Mouse (Mus musculus) ES-E14 (cell line): Measurements from ENCODE around the gene Rarb. TPM values are rescaled to one million over a fixed set of nuclear protein-coding genes. Genes with fewer than 3 reads are reported as not detected.

Source experiments
- DNase-seq: peaks from one replicate; pipeline ENCODE4 v3.0.0-alpha.2; 2013; ENCODE audit warnings: low read depth, low spot score
- H3K27ac ChIP-seq: 2 replicates; pipeline ENCODE4 v1.5.1; 2012; ENCODE audit warnings: low read depth, mild to moderate bottlenecking, low read length, moderate library complexity, mixed read lengths; ENCODE audit not compliant: poor library complexity, insufficient read depth, severe bottlenecking
- H3K36me3 ChIP-seq: 2 replicates; pipeline ENCODE4 v1.6.1; 2012; ENCODE audit warnings: mild to moderate bottlenecking, low read length, moderate library complexity, mixed read lengths; ENCODE audit not compliant: control insufficient read depth, poor library complexity, insufficient read depth, severe bottlenecking
- H3K4me1 ChIP-seq, 2 experiments: fragments of 150-350 bp in 1 of 2; sonication (generic) in 1 of 2; 2 replicates each; pipeline ENCODE4 v1.6.1; 2012; ENCODE audit warnings: low read length in 2 of 2, mild to moderate bottlenecking in 1 of 2, mixed read lengths in 1 of 2; ENCODE audit not compliant: control insufficient read depth in 2 of 2, insufficient read depth in 2 of 2, poor library complexity in 1 of 2
- H3K4me3 ChIP-seq, 2 experiments: fragments of 150-350 bp in 1 of 2; sonication (generic) in 1 of 2; 2 replicates each; pipeline ENCODE4 v1.5.1; 2012; ENCODE audit warnings: low read length in 2 of 2, low read depth in 1 of 2, mild to moderate bottlenecking in 1 of 2, mixed read lengths in 1 of 2; ENCODE audit not compliant: insufficient read depth in 1 of 2, poor library complexity in 1 of 2, severe bottlenecking in 1 of 2
- H3K9ac ChIP-seq: 2 replicates; pipeline ENCODE4 v1.6.1; 2012; ENCODE audit warnings: low read depth, mild to moderate bottlenecking, low read length, mixed read lengths; ENCODE audit not compliant: poor library complexity, insufficient read depth, severe bottlenecking
- H3K9me3 ChIP-seq: fragments of 150-350 bp; sonication (generic); 2 replicates; pipeline ENCODE4 v1.6.1; 2012; ENCODE audit warnings: low read depth, mild to moderate bottlenecking, low read length; ENCODE audit not compliant: control insufficient read depth, insufficient read depth
- CHD2 ChIP-seq: IDR thresholded peaks from 2 replicates; pipeline ENCODE4 v1.6.1; 2014; ENCODE audit warnings: mild to moderate bottlenecking, low read depth, low read length, inconsistent platforms
- HCFC1 ChIP-seq: IDR thresholded peaks from 2 replicates; pipeline ENCODE4 v1.6.1; 2012; ENCODE audit warnings: low read length, inconsistent platforms, borderline replicate concordance; ENCODE audit not compliant: insufficient read depth
- MAFK ChIP-seq: IDR thresholded peaks from 2 replicates; pipeline ENCODE4 v1.6.1; 2014; ENCODE audit warnings: mild to moderate bottlenecking, low read depth, low read length, inconsistent platforms; ENCODE audit not compliant: insufficient read depth
- ZC3H11A ChIP-seq: IDR thresholded peaks from 2 replicates; pipeline ENCODE4 v1.6.1; 2012; ENCODE audit warnings: low read depth, mild to moderate bottlenecking, inconsistent platforms, low read length, borderline replicate concordance
- ZNF384 ChIP-seq: IDR thresholded peaks from 2 replicates; pipeline ENCODE4 v1.6.1; 2012; ENCODE audit warnings: low read depth, low read length, inconsistent platforms
- in situ Hi-C, 2 experiments: fragments of 600-800 bp; cut with MboI; formaldehyde crosslinking; loops; one replicate each; pipeline ENCODE4 v1.15.1; 2025; ENCODE audit warnings: low sequenced_read_pairs in 2 of 2, inconsistent platforms in 1 of 2; ENCODE audit not compliant: unreplicated experiment in 2 of 2
- total RNA-seq: library from RNA; depleted of rRNA; stranded (reverse); fragments of 300-350 nt; gene quantifications from 2 replicates; pipeline ENCODE4 v1.2.3, GENCODE M21; 2012

Rarb gene
- total RNA-seq, 1 experiment: 1.2 TPM

DNA sequence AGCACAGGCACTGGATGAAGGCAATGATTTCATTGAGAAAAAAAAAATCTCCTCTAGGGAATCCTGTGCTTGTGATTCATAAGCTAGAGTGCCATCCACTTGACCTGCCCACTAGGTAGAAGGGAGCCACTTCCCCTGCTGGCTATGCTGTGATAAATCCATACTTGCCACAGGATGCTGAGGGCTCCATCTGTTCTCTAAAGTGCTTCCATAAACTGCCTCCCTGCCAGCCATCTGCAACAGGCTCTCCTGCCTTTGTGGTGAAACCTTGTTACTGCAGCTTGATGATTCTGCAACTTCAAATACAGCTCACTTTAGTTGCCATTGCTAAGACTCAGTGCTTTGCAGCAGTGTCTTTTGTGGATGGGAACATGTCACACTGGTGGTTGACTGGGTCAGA is 213.5 kb downstream of the Rarb start:
- in situ Hi-C loops: no loop called here
- no peak for DNase-seq
- no peak for TF ChIP-seq MAFK
- TF ChIP-seq CHD2: no peak
- no peak for TF ChIP-seq HCFC1
- TF ChIP-seq ZC3H11A: no peak
- no peak for TF ChIP-seq ZNF384
- Histone ChIP-seq H3K4me3 (no peak overlapping the region), H3K36me3 (no peaks in the 10 kb centered on the region), H3K9ac (no peak overlapping the region), H3K27ac (no peak overlapping the region), H3K9me3 (no peaks in the 10 kb centered on the region), H3K4me1 (no peaks in the 10 kb centered on the region)

DNA sequence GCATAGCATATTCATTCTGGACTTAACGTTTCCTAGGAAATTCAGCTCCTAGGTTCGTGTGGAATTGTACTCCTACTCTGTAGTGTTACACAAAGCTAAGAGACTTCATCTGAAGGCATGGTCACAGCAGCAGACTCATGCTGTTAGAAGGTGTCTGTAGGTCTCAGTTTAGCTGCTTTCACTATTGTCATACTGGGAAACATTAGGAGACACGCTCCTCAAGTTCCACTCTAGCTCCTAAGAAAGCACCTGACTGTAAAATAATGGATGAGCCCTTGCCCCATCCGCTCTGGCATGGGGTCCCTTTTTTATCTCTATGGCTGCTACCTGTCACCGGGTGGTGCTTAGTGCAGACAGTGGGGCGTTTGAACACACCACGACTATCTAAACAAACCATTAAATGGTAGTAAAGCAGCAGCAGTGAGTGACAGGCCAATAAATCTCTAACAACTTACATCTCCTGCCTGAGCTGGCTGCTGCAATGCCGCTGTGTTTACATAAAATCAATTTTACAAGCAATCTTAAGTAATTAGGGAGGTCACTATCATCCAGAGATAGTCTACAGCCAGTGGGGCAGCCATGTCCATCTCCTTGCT is 214.4 kb downstream of the Rarb start:
- no peak overlapping the region for H3K27ac ChIP-seq
- no peaks in the 10 kb centered on the region for H3K36me3 ChIP-seq
- no peak for DNase-seq
- no peak overlapping the region for H3K4me3 ChIP-seq
- no peak overlapping the region for H3K9ac ChIP-seq
- H3K9me3 ChIP-seq: no peaks in the 10 kb centered on the region
- TF ChIP-seq CHD2 (no peak), ZC3H11A (no peak), MAFK (no peak), ZNF384 (no peak), HCFC1 (no peak)
- H3K4me1 ChIP-seq: no peaks in the 10 kb centered on the region
- in situ Hi-C loops: no loop called here

DNA sequence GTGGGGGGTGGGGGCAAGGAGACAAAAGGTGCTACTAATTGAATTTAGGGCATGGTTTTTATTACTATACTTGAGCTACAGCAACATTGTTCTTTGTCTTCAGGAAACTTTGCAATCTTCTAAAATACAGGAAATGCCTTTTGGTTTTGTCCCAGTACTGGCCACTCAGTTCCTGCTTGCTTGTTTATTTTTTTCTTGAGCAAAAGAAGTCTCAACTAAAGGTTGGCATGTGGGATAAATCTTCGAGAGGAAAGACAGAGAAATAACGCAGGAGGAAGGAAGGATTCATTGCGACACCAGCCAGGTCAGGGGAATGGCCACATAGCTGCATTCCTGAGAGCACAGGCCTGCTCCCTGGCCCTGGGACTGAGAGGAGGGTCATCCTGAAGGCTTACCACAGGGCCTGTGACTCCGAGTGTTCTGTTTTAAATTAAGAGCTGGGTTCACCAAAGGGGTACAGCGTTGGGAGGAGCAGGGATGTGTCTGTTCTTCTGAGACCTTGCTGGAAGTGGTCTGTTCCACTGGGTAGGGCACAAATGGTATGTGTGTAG is 215.8 kb downstream of the Rarb start:
- in situ Hi-C loops: no loop called here
- Histone ChIP-seq H3K9ac (no peak overlapping the region), H3K27ac (no peak overlapping the region), H3K36me3 (no peaks in the 10 kb centered on the region), H3K9me3 (no peaks in the 10 kb centered on the region), H3K4me3 (no peak overlapping the region), H3K4me1 (no peaks in the 10 kb centered on the region)
- TF ChIP-seq ZC3H11A: no peak
- no peak for TF ChIP-seq MAFK
- TF ChIP-seq HCFC1: no peak
- no peak for TF ChIP-seq CHD2
- TF ChIP-seq ZNF384: no peak
- no peak for DNase-seq

DNA sequence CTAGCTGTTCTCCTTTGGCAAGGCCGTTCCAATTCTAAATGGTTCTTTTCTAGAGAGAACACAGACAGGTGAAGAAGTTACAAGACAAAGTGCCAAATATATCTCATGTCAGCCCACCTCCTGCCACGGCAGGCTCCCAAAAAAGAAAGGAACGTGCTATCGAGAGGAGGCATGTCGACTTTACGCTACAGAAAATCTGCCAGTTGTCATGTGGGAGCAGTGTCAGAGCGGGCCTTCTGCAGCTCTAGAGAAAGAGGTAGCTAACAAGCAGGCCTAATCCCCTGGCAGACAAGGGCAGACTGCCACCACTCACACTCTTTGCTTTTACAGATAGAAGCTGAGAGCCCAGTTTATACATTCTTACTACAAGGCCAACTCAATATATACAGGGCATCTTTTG is 219.7 kb downstream of the Rarb start:
- no peaks in the 10 kb centered on the region for H3K9me3 ChIP-seq
- no peaks in the 10 kb centered on the region for H3K36me3 ChIP-seq
- no peak overlapping the region for H3K4me3 ChIP-seq
- DNase-seq: no peak
- H3K9ac ChIP-seq: no peak overlapping the region
- no peak overlapping the region for H3K27ac ChIP-seq
- H3K4me1 ChIP-seq: no peaks in the 10 kb centered on the region
- in situ Hi-C loops: no loop called here
- no peak for TF ChIP-seq MAFK
- TF ChIP-seq HCFC1: no peak
- TF ChIP-seq ZC3H11A: no peak
- no peak for TF ChIP-seq CHD2
- TF ChIP-seq ZNF384: no peak

DNA sequence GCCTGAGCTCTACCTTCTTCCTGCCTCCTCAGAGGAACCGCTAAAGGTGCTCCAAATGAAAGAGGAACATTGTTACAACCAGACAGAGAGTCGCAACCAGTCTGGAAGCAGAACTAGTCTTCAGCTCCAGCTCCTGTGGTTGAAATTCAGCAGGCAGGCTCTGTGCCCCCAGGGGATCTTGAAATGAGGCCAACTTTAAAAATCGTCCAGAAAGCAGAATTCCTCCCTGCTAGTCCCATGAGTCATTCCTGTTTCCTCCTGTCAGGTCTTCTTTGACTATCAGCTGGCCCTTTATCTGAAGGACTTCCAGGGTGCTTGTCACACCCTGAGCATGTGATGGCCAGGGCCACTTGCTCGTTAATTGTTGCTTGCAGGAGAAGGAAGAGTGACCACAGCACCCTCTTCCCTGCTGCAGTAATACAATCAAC is 220.9 kb downstream of the Rarb start:
- Histone ChIP-seq H3K9me3 (no peaks in the 10 kb centered on the region), H3K9ac (no peak overlapping the region), H3K4me1 (no peaks in the 10 kb centered on the region), H3K36me3 (no peaks in the 10 kb centered on the region), H3K4me3 (no peak overlapping the region), H3K27ac (no peak overlapping the region)
- in situ Hi-C loops: no loop called here
- TF ChIP-seq ZNF384 (no peak), ZC3H11A (no peak), CHD2 (no peak), HCFC1 (no peak), MAFK (no peak)
- DNase-seq: peak; percentile 1
